Mouse (Mus musculus) adrenal gland (tissue): ENCODE measurements around the gene Cryl1.

Source experiments
- intact Hi-C: fragments of 180-260 bp; cut with DNase I; formaldehyde crosslinking; loops from one replicate; pipeline ENCODE4 v1.15.1; 2025

Cryl1 gene

GRCm38 (mm10) chr14:57376016-57376415, 22.3 kb downstream of the Cryl1 start:
- intact Hi-C loops = loop anchor here (10.0 kb wide), 2 partner anchors 249 to 309 kb away; no protein-coding TSS in a partner anchor

GRCm38 (mm10) chr14:57375205-57375604, 23.1 kb downstream of the Cryl1 start:
- intact Hi-C loops = loop anchor here (10.0 kb wide), 2 partner anchors 250 to 310 kb away; no protein-coding TSS in a partner anchor

GRCm38 (mm10) chr14:57372348-57373102, 25.8 kb downstream of the Cryl1 start:
- intact Hi-C loops = loop anchor here (2.0 to 10.0 kb wide), 3 partner anchors 38 to 312 kb away; no protein-coding TSS in a partner anchor

GRCm38 (mm10) chr14:57367327-57367726, 31.0 kb downstream of the Cryl1 start:
- intact Hi-C loops = no loop called here

- intact Hi-C loops = no loop called here
Measured at GRCm38 (mm10) chr14:57366724-57367123, 31.6 kb downstream of the Cryl1 start.

GRCm38 (mm10) chr14:57365341-57365740, 33.0 kb downstream of the Cryl1 start:
- intact Hi-C loops = no loop called here

- intact Hi-C loops = loop anchor here (2.0 to 5.0 kb wide), 2 partner anchors 255 to 272 kb away; no protein-coding TSS in a partner anchor
Measured at GRCm38 (mm10) chr14:57363833-57364232, 34.5 kb downstream of the Cryl1 start.

- intact Hi-C loops = loop anchor here (2.0 to 5.0 kb wide), 2 partner anchors 254 to 271 kb away; no protein-coding TSS in a partner anchor
Measured at GRCm38 (mm10) chr14:57362726-57363660, 35.3 kb downstream of the Cryl1 start.

GRCm38 (mm10) chr14:57357030-57357429, 41.3 kb downstream of the Cryl1 start:
- intact Hi-C loops = no loop called here

- intact Hi-C loops = no loop called here
Measured at GRCm38 (mm10) chr14:57351521-57352235, 46.7 kb downstream of the Cryl1 start.

GRCm38 (mm10) chr14:57349955-57350354, 48.4 kb downstream of the Cryl1 start:
- intact Hi-C loops = no loop called here

- intact Hi-C loops = no loop called here
Measured at GRCm38 (mm10) chr14:57348155-57348554, 50.2 kb downstream of the Cryl1 start.

GRCm38 (mm10) chr14:57346135-57346534, 52.2 kb downstream of the Cryl1 start:
- intact Hi-C loops = no loop called here

- intact Hi-C loops = no loop called here
Measured at GRCm38 (mm10) chr14:57344781-57345492, 53.4 kb downstream of the Cryl1 start.

GRCm38 (mm10) chr14:57343057-57343750, 55.1 kb downstream of the Cryl1 start:
- intact Hi-C loops = no loop called here

- intact Hi-C loops = no loop called here
Measured at GRCm38 (mm10) chr14:57342316-57343055, 55.8 kb downstream of the Cryl1 start.

GRCm38 (mm10) chr14:57338666-57339065, 59.7 kb downstream of the Cryl1 start:
- intact Hi-C loops = no loop called here

GRCm38 (mm10) chr14:57334833-57335232, 63.5 kb downstream of the Cryl1 start:
- intact Hi-C loops = no loop called here

- intact Hi-C loops = no loop called here
Measured at GRCm38 (mm10) chr14:57332503-57332902, 65.8 kb downstream of the Cryl1 start.
